Mouse (Mus musculus): ENCODE results near the gene Inafm1.

- TF ChIP-seq CTCF (IDR thresholded peaks at IDR 0.05; ENCODE audit: borderline replicate concordance, control insufficient read depth, extremely low read depth, insufficient read depth, low read length, poor library complexity) (no peak), POLR2A (IDR thresholded peaks at IDR 0.05; ENCODE audit: control insufficient read depth, extremely low read depth, insufficient read depth, low read length, poor library complexity) (no peak)
These were observed 9.6 kb downstream of the Inafm1 start for GRCm38 (mm10) chr7:16263843-16264242.

Measured in thymus, adult 2 months (tissue).